Mouse (Mus musculus): ENCODE measurements at regions not wholly inside any gene's neighbourhood (a gene's known extent, or its start where the extent isn't known, plus 50 kb on each side); places are given as distances from the start of the nearest gene placed in this dataset.

GRCm38 (mm10) chr13:5424110-5424509, 437.2 kb upstream of the Klf6 start:
- TF ChIP-seq CTCF (IDR thresholded peaks at IDR 0.05; ENCODE audit: low read depth) = no peak
- TF ChIP-seq EP300 (optimal IDR thresholded peaks at IDR 0.05) = no peak

Measured in stomach, postnatal 0 days (tissue).